Mouse (Mus musculus) forebrain, embryonic 12.5 days (tissue): ENCODE measurements around the gene Tldc1. TPM values are rescaled to one million over a fixed set of nuclear protein-coding genes. Genes with fewer than 3 reads are reported as not detected.
A peak's percentile ranks its signal among the peaks of the same experiment; 100 is the strongest.

Source experiments
- ATAC-seq: fragments of 200-750 bp; cut with Nextera tagmentation; 2 replicates; pipeline ENCODE4 v1.8.0; 2017; ENCODE audit warnings: moderate TSS enrichment; ENCODE audit not compliant: low FRiP score
- H3K27ac ChIP-seq: fragments of 300-500 bp; sonication (generic); 2 replicates; pipeline ENCODE4 v1.5.1; 2016; ENCODE audit warnings: mild to moderate bottlenecking
- H3K27me3 ChIP-seq: fragments of 300-500 bp; sonication (generic); 2 replicates; pipeline ENCODE4 v1.6.1; 2016; ENCODE audit warnings: mild to moderate bottlenecking
- H3K36me3 ChIP-seq: fragments of 300-500 bp; sonication (generic); replicated peaks from 2 replicates; pipeline ENCODE4 v1.6.1; 2016; ENCODE audit warnings: mild to moderate bottlenecking
- H3K4me1 ChIP-seq: fragments of 300-500 bp; sonication (generic); 2 replicates; pipeline ENCODE4 v1.6.1; 2016
- H3K4me2 ChIP-seq: fragments of 300-500 bp; sonication (generic); 2 replicates; pipeline ENCODE4 v1.6.1; 2016; ENCODE audit warnings: mild to moderate bottlenecking, moderate library complexity
- H3K4me3 ChIP-seq: fragments of 300-500 bp; sonication (generic); replicated peaks from 2 replicates; pipeline ENCODE4 v1.5.1; 2016; ENCODE audit warnings: mild to moderate bottlenecking
- H3K9ac ChIP-seq: fragments of 300-500 bp; sonication (generic); 2 replicates; pipeline ENCODE4 v1.6.1; 2016; ENCODE audit warnings: mild to moderate bottlenecking
- H3K9me3 ChIP-seq: fragments of 300-500 bp; sonication (generic); 2 replicates; pipeline ENCODE4 v1.6.1; 2016
- WGBS: fragments of 180-500 bp; shearing (Covaris S2); methylation state at CpG from one replicate; pipeline ENCODE4 v1.1.7; 2016; 5-methylcytosine and 5-hydroxymethylcytosine counted together
- polyA plus RNA-seq: library from polyadenylated mRNA; unstranded; fragments of >200 nt; fragmentation: Nextera tagmentation; extraction: Ambion mirVana; gene quantifications from 2 replicates; pipeline ENCODE4 v1.2.1, GENCODE M21; 2016

Gene Tldc1
- 10.9 and 12.7 TPM in 2 replicates for polyA plus RNA-seq

DNA sequence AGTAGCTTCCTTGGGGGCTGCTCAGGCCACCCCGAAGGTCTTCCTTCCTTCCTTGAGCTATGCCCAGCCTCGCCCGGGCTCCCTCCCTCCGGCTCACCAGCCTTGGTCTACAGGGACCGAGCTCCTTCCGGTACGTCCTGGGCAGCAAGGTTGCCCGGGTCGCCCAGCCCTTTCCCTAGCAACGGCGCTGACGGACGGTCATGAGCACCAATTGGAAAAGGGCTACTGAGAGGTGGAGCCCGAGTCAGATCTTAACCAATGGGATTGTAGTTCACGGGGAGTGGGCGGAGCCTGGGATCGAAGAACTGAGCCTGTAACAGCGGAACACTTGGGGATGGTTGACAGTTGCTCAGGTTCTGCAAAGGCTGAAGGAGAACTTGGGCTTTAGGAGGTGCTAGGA is at the start of gene Tldc1:
Tldc1 (minus strand) TSS at position 154 of the 400 bp plus-strand sequence.
- peak within 1 kb of the TSS; percentile 80 for H3K27ac ChIP-seq
- peak; percentile 97 for ATAC-seq
- peaks cover 6% of the 10 kb centered on the region; the same call in 1 of the 2 replicates for H3K27me3 ChIP-seq
- WGBS, result 0% methylated on average over 18 of the region's 18 CpGs
- peak within 1 kb of the TSS; percentile 92 for H3K4me2 ChIP-seq
- peaks cover 19% of the 10 kb centered on the region for H3K4me1 ChIP-seq
- peak within 1 kb of the TSS; percentile 60 for H3K4me3 ChIP-seq
- H3K9me3 ChIP-seq, result no peaks in the 10 kb centered on the region
- H3K36me3 ChIP-seq, result no peaks in the 10 kb centered on the region
- H3K9ac ChIP-seq, result peak within 1 kb of the TSS; percentile 78

GRCm38 (mm10) chr8:119827721-119828153 is 49.5 kb upstream of the Tldc1 start:
- Histone ChIP-seq H3K27me3 (no peaks in the 10 kb centered on the region), H3K4me1 (peaks cover 80% of the 10 kb centered on the region), H3K4me3 (no peak overlapping the region), H3K36me3 (no peaks in the 10 kb centered on the region; the same call in 1 of the 2 replicates), H3K9me3 (no peaks in the 10 kb centered on the region), H3K9ac (0 out of 2 replicates have a peak overlapping the region, but pooled peaks have one; percentile 42), H3K4me2 (no peak overlapping the region), H3K27ac (0 out of 2 replicates have a peak overlapping the region, but pooled peaks have one; percentile 25)
- no peak for ATAC-seq
- 30% methylated on average over 4 of the region's 4 CpGs for WGBS

DNA sequence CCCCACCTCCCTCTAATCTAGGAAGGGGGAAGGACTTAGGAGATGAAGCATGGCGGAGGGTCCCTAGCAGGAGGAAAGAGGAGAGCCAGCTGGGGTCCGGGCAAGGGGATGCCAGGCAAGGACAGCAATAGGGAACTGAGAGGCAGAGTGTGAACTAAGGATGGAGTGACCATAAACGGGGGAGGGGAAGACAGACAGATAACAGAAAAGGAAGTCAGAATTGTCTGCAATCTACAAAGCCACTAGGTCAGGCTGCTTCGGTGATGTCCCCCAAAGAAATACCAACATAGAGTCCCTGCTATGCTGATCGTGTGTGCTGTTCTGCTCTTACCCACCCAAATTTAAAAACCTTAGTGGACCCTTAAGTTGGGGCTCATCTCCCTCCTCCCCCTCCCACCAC is 48.8 kb upstream of the Tldc1 start:
- WGBS, result 91% methylated on average over 5 of the region's 5 CpGs
- H3K9ac ChIP-seq, result no peak overlapping the region; the same call in 1 of the 2 replicates
- H3K4me2 ChIP-seq, result no peak overlapping the region
- no peak overlapping the region for H3K4me3 ChIP-seq
- H3K36me3 ChIP-seq, result peaks cover 7% of the 10 kb centered on the region
- H3K4me1 ChIP-seq, result peaks cover 72% of the 10 kb centered on the region
- no peaks in the 10 kb centered on the region for H3K27me3 ChIP-seq
- no peak for ATAC-seq
- H3K9me3 ChIP-seq, result no peaks in the 10 kb centered on the region
- H3K27ac ChIP-seq, result 0 out of 2 replicates have a peak overlapping the region, but pooled peaks have one; percentile 25

DNA sequence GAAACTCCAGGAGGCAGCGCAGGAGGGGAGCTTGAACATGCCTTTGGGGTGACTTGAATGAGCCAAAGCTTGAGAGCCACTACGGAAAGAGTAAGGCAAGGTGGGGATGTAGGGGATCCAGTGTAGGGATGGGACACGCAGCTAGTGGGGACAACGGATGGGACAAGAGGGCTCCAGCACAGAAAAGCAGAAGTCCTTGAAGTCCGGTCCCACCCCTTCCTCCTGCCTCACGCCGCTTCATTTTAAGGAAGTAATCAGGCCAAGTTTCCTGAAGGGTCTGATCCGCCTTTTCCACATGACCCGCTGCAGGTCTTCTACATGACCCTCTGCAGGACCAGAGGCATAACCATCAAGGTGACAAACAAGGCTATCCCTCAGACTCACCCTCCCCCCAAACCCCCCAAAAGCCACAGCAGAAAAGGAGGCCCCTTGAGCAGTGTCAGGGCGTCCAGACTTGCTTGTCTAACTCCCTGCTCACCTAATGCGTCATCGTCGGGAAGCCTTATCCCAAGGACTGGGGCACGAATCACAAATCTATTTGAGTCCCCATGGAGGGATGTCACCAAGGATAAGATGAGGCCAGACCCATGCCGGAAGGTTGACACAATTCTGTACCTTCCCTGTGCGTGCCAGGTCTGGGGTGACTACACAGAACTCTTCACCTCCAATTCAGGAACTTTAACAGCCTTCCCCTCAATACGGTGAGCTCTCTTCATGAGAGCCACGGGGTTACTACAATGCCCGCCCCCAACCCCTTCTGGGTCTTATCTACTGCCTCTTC is 47.9 kb upstream of the Tldc1 start:
- 93% methylated on average over 19 of the region's 19 CpGs for WGBS
- Histone ChIP-seq H3K27me3 (no peaks in the 10 kb centered on the region), H3K9me3 (no peaks in the 10 kb centered on the region), H3K4me1 (peaks cover 64% of the 10 kb centered on the region), H3K9ac (no peak overlapping the region), H3K27ac (no peak overlapping the region), H3K4me2 (no peak overlapping the region), H3K36me3 (peaks cover 14% of the 10 kb centered on the region), H3K4me3 (no peak overlapping the region)
- no peak for ATAC-seq

DNA sequence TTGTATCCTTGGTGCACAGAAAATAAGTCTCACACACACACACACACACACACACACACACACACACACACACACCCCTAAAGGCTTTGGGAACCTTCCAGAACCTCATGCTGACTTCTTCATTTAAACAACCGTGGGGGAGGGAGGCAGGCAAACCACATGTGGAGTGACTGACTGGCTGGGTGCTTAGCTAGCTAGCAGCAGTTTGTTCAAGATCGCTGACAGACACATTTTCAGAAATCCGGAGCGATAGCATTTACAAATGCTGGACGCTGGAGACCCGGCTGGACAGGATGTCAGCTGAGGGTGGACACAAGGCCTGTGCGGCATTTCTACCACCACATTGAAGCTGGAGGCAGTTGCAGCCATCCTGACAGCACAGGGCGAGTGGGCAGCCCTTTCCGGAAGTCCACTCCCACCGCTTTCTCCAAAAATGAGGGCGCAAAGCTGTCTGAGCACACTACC is 46.6 kb upstream of the Tldc1 start:
- H3K4me1 ChIP-seq, result peaks cover 51% of the 10 kb centered on the region
- no peak overlapping the region for H3K4me2 ChIP-seq
- H3K4me3 ChIP-seq, result no peak overlapping the region
- H3K27me3 ChIP-seq, result no peaks in the 10 kb centered on the region
- H3K9ac ChIP-seq, result no peak overlapping the region
- no peak for ATAC-seq
- no peak overlapping the region for H3K27ac ChIP-seq
- H3K9me3 ChIP-seq, result no peaks in the 10 kb centered on the region
- 87% methylated on average over 11 of the region's 11 CpGs for WGBS
- peaks cover 26% of the 10 kb centered on the region for H3K36me3 ChIP-seq

GRCm38 (mm10) chr8:119824100-119824499 is 45.9 kb upstream of the Tldc1 start:
- Histone ChIP-seq H3K9ac (no peak overlapping the region), H3K4me3 (no peak overlapping the region), H3K9me3 (no peaks in the 10 kb centered on the region), H3K27ac (no peak overlapping the region), H3K36me3 (peaks cover 29% of the 10 kb centered on the region), H3K27me3 (no peaks in the 10 kb centered on the region), H3K4me2 (no peak overlapping the region), H3K4me1 (peaks cover 46% of the 10 kb centered on the region)
- ATAC-seq, result no peak
- WGBS, result 56% methylated on average over 4 of the region's 4 CpGs

- Histone ChIP-seq H3K27me3 (no peaks in the 10 kb centered on the region), H3K9ac (no peak overlapping the region), H3K4me2 (no peak overlapping the region), H3K4me3 (no peak overlapping the region), H3K36me3 (peaks cover 29% of the 10 kb centered on the region), H3K4me1 (peaks cover 38% of the 10 kb centered on the region), H3K9me3 (no peaks in the 10 kb centered on the region), H3K27ac (no peak overlapping the region)
- ATAC-seq, result no peak
- 94% methylated on average over 9 of the region's 9 CpGs for WGBS
Measured at GRCm38 (mm10) chr8:119823278-119823677, 45.1 kb upstream of the Tldc1 start.

GRCm38 (mm10) chr8:119821691-119822090 is 43.5 kb upstream of the Tldc1 start:
- no peak overlapping the region for H3K27ac ChIP-seq
- no peak overlapping the region for H3K9ac ChIP-seq
- no peak overlapping the region for H3K4me2 ChIP-seq
- no peaks in the 10 kb centered on the region for H3K27me3 ChIP-seq
- peaks cover 29% of the 10 kb centered on the region for H3K36me3 ChIP-seq
- H3K4me1 ChIP-seq, result peaks cover 34% of the 10 kb centered on the region
- 93% methylated on average over 6 of the region's 6 CpGs for WGBS
- no peak overlapping the region for H3K4me3 ChIP-seq
- ATAC-seq, result no peak
- H3K9me3 ChIP-seq, result no peaks in the 10 kb centered on the region

- 92% methylated on average over 8 of the region's 8 CpGs for WGBS
- no peak for ATAC-seq
- Histone ChIP-seq H3K4me1 (peaks cover 27% of the 10 kb centered on the region), H3K9me3 (no peaks in the 10 kb centered on the region), H3K36me3 (peaks cover 29% of the 10 kb centered on the region), H3K4me3 (no peak overlapping the region), H3K27ac (no peak overlapping the region), H3K27me3 (no peaks in the 10 kb centered on the region), H3K4me2 (no peak overlapping the region), H3K9ac (no peak overlapping the region)
Measured at GRCm38 (mm10) chr8:119819976-119820375, 41.8 kb upstream of the Tldc1 start.

GRCm38 (mm10) chr8:119819316-119819715 is 41.1 kb upstream of the Tldc1 start:
- 67% methylated on average over 7 of the region's 7 CpGs for WGBS
- Histone ChIP-seq H3K4me1 (peaks cover 22% of the 10 kb centered on the region), H3K4me3 (no peak overlapping the region), H3K9me3 (no peaks in the 10 kb centered on the region), H3K36me3 (peaks cover 29% of the 10 kb centered on the region), H3K4me2 (no peak overlapping the region), H3K9ac (no peak overlapping the region), H3K27ac (no peak overlapping the region), H3K27me3 (no peaks in the 10 kb centered on the region)
- ATAC-seq, result no peak

GRCm38 (mm10) chr8:119817446-119817845 is 39.2 kb upstream of the Tldc1 start:
- Histone ChIP-seq H3K36me3 (peaks cover 27% of the 10 kb centered on the region), H3K27me3 (no peaks in the 10 kb centered on the region), H3K4me1 (peaks cover 31% of the 10 kb centered on the region), H3K9me3 (no peaks in the 10 kb centered on the region), H3K9ac (no peak overlapping the region), H3K4me3 (no peak overlapping the region), H3K4me2 (no peak overlapping the region), H3K27ac (no peak overlapping the region)
- no peak for ATAC-seq
- 39% methylated on average over 12 of the region's 12 CpGs for WGBS

DNA sequence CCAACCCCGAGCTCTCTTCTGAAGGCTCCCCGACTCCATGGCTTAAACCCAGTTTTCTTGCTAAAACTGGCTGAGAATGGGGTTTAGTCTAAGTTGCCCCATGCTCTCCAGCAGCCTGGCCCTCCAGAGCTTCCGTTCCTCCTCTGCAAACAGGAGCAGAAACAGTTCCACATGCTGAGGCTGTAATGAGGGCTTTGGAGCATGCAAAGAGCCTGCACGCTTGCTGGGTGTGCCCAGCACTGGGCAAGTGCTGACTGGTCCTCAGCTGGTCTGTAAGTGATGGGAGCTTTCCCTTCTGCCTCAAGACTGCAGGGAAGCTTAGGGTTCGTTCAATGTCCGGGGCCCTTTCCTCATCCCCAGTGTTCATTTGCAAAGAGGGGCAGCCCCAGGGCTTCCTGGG is 38.0 kb upstream of the Tldc1 start:
- Histone ChIP-seq H3K36me3 (peaks cover 16% of the 10 kb centered on the region), H3K9me3 (no peaks in the 10 kb centered on the region), H3K9ac (no peak overlapping the region), H3K4me3 (no peak overlapping the region), H3K4me2 (no peak overlapping the region), H3K4me1 (peaks cover 37% of the 10 kb centered on the region), H3K27ac (no peak overlapping the region), H3K27me3 (no peaks in the 10 kb centered on the region)
- WGBS, result 77% methylated on average over 6 of the region's 6 CpGs
- ATAC-seq, result no peak
